Mouse (Mus musculus): Measurements from ENCODE around the gene Rrp1. TPM values are rescaled to one million over a fixed set of nuclear protein-coding genes. Genes with fewer than 3 reads are reported as not detected.

Rrp1 gene
- polyA plus RNA-seq, 1 experiment = 342 TPM

- TF ChIP-seq GATA1 (IDR thresholded peaks at IDR 0.05; ENCODE audit: low read length) = no peak
Measured at GRCm38 (mm10) chr10:78432853-78433252, 20.0 kb upstream of the Rrp1 start.

- TF ChIP-seq GATA1 (IDR thresholded peaks at IDR 0.05; ENCODE audit: low read length) = no peak
Measured at GRCm38 (mm10) chr10:78429776-78430175, 16.9 kb upstream of the Rrp1 start.

GRCm38 (mm10) chr10:78429180-78429579, 16.3 kb upstream of the Rrp1 start:
- TF ChIP-seq GATA1 (IDR thresholded peaks at IDR 0.05; ENCODE audit: low read length) = no peak

- TF ChIP-seq GATA1 (IDR thresholded peaks at IDR 0.05; ENCODE audit: low read length) = no peak
Measured at GRCm38 (mm10) chr10:78428070-78428469, 15.2 kb upstream of the Rrp1 start.

GRCm38 (mm10) chr10:78426117-78426735, 13.4 kb upstream of the Rrp1 start:
- no peak for TF ChIP-seq GATA1 (IDR thresholded peaks at IDR 0.05; ENCODE audit: low read length)

GRCm38 (mm10) chr10:78425181-78426041, 12.6 kb upstream of the Rrp1 start, which contains the start of gene Cstb:
Cstb (plus strand) TSS chr10:78425669.
- no peak for TF ChIP-seq GATA1 (IDR thresholded peaks at IDR 0.05; ENCODE audit: low read length)

- TF ChIP-seq GATA1 (IDR thresholded peaks at IDR 0.05; ENCODE audit: low read length) = no peak
Measured at GRCm38 (mm10) chr10:78422614-78423013, 9.8 kb upstream of the Rrp1 start.

- no peak for TF ChIP-seq GATA1 (IDR thresholded peaks at IDR 0.05; ENCODE audit: low read length)
Measured at GRCm38 (mm10) chr10:78420929-78421328, 8.1 kb upstream of the Rrp1 start.

- TF ChIP-seq GATA1 (IDR thresholded peaks at IDR 0.05; ENCODE audit: low read length) = no peak
Measured at GRCm38 (mm10) chr10:78418791-78419190, 5.9 kb upstream of the Rrp1 start.

- TF ChIP-seq GATA1 (IDR thresholded peaks at IDR 0.05; ENCODE audit: low read length) = no peak
Measured at GRCm38 (mm10) chr10:78417888-78418287, 5.0 kb upstream of the Rrp1 start.

- TF ChIP-seq GATA1 (IDR thresholded peaks at IDR 0.05; ENCODE audit: low read length) = no peak
Measured at GRCm38 (mm10) chr10:78413152-78413520, 293 bp upstream of the Rrp1 start.

GRCm38 (mm10) chr10:78411851-78412250, 992 bp downstream of the Rrp1 start:
- no peak for TF ChIP-seq GATA1 (IDR thresholded peaks at IDR 0.05; ENCODE audit: low read length)

GRCm38 (mm10) chr10:78409035-78409788, 3.6 kb downstream of the Rrp1 start:
- no peak for TF ChIP-seq GATA1 (IDR thresholded peaks at IDR 0.05; ENCODE audit: low read length)

- TF ChIP-seq GATA1 (IDR thresholded peaks at IDR 0.05; ENCODE audit: low read length) = no peak
Measured at GRCm38 (mm10) chr10:78407132-78407531, 5.7 kb downstream of the Rrp1 start.

GRCm38 (mm10) chr10:78406152-78406551, 6.7 kb downstream of the Rrp1 start:
- no peak for TF ChIP-seq GATA1 (IDR thresholded peaks at IDR 0.05; ENCODE audit: low read length)

GRCm38 (mm10) chr10:78402301-78402922, 10.4 kb downstream of the Rrp1 start:
- TF ChIP-seq GATA1 (IDR thresholded peaks at IDR 0.05; ENCODE audit: low read length) = no peak
